Mouse (Mus musculus): Measurements from ENCODE around the gene Thap12.
A peak's percentile ranks its signal among the peaks of the same experiment; 100 is the strongest.

DNA sequence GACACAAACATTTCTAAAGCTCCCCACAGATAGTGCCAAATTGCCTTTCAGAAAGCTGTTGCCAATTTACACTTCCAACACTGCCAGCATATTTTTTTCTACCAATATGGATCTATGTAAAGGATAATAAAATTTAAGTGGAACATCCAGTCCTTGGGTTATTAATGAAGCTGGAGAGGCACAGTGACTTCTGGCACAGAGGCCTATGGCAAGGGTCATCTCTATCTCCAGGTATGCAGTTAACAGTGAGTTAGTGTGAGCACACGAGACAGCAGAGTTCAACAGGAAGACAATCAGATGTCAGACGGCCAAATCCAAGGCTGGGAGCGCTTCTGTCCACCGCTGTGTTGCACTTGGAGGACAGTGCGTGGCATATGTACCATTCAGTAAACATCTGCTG is 4.9 kb upstream of the Thap12 start:
- TF ChIP-seq POLR2A (IDR thresholded peaks at IDR 0.05; ENCODE audit: insufficient read length, low read depth) (no peak), TCF3 (IDR thresholded peaks at IDR 0.05; ENCODE audit: insufficient read length, low read depth) (no peak), POLR2AphosphoS2 (IDR thresholded peaks at IDR 0.05; ENCODE audit: insufficient read length, low read depth) (peak; percentile 23), E2F4 (IDR thresholded peaks at IDR 0.05; ENCODE audit: insufficient read depth) (no peak), REST (IDR thresholded peaks at IDR 0.05; ENCODE audit: insufficient read depth, insufficient read length) (no peak), MYOD1 (IDR thresholded peaks at IDR 0.05; ENCODE audit: control insufficient read depth in 1 of 3, insufficient read length in 2 of 3, low read depth in 2 of 3) (no peak), MAX (IDR thresholded peaks at IDR 0.05; ENCODE audit: low read depth) (no peak)
